12 mouse cellular contexts compared by ENCODE assay signal in the genomic region with DNA sequence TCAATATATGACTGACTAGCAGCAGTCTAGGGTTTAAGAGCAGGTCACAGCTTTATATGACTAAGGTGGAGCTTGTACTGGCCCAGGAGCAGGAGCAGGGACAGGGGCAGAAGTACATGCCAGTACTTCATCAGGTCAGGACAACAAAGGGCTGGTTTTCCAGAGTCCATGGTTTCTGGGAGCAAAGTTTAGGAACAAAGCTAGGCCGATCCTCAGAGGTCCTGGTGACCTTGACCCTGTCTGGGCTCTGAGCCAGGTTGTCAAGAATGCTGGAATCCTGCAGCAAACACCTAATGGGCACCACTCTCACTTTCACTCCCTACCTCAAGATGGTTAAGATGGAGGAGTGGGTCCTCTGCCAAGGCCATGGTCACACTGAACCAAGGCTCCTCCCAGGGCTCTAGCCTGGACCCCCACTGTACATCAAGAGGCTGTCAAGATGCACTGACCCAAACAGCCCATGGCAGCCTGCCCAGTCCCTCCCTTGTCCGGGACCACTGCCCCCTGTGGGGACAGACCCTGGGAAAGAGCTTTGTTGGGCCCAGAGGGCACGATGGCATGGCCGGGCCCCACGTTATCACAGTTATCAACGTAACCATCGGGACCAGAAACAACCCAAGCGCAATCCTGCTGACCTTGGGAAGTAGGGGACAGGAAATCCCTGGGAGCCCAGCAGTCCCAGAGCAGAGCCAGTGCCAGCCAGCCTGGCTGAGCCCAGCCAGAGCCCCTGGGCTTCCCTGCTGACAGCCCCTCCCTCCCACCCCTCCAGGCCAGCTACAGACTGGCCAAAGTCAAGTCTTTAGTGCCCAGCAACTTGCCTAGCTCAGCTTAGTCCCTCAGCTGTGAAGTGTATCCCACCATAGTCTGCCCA.
DNase-seq lines count a peak whose midpoint lies in the region; ATAC-seq and TF ChIP-seq lines count a peak whose summit lies in the region.
"Had no signal": no experiment of that assay in that cellular context is flagged by ENCODE, and none has a peak within 500 bp of the region (broad histone marks: within the 10 kb centered on the region; RNA-seq: fewer than 3 reads in every experiment).

No protein-coding gene starts in this region.

- TF ChIP-seq CTCF in heart, postnatal 0 days (IDR thresholded peaks at IDR 0.05; ENCODE audit: low read depth), result no peak
- no peak for TF ChIP-seq CTCF in intestine, postnatal 0 days (IDR thresholded peaks at IDR 0.05; ENCODE audit: low read depth)
- no peak for TF ChIP-seq CTCF in kidney, postnatal 0 days (IDR thresholded peaks at IDR 0.05; ENCODE audit: low read depth)
- TF ChIP-seq CTCF in liver, embryonic 14.5 days (IDR thresholded peaks at IDR 0.05; ENCODE audit: low read depth), result no peak

- H3K27ac ChIP-seq in heart, postnatal 0 days (ENCODE audit: low read depth), result peak overlapping the region; percentile 36; the same call in 1 of the 2 replicates
- no peak overlapping the region for H3K27ac ChIP-seq in intestine, postnatal 0 days (ENCODE audit: low read depth, low read length)
- H3K27ac ChIP-seq in kidney, postnatal 0 days, result no peak overlapping the region
- no peak overlapping the region for H3K27ac ChIP-seq in liver, embryonic 14.5 days
- H3K27ac ChIP-seq: limb, embryonic 13.5 days; midbrain, embryonic 12.5 days; neural tube, embryonic 12.5 days; stomach, embryonic 15.5 days had no signal

- no peak for DNase-seq in heart, postnatal 0 days (ENCODE audit: low spot score)
- DNase-seq in heart, adult 18-20 months, result no peak
- DNase-seq in kidney, postnatal 0 days (ENCODE audit: low spot score), result no peak
- peak in 2 of 3 experiments; percentile 24 to 40 for DNase-seq in liver, embryonic 14.5 days (ENCODE audit: low read depth in 3 of 3, low spot score in 3 of 3)
- DNase-seq in thymus, postnatal 25 days, result no peak
- DNase-seq in gastrocnemius, postnatal 4 days (ENCODE audit: low spot score in 2 of 2), result no peak

- no peaks in the 10 kb centered on the region for H3K9me3 ChIP-seq in heart, postnatal 0 days (replicated peaks; ENCODE audit: control insufficient read depth, low read length)
- H3K9me3 ChIP-seq in intestine, postnatal 0 days (ENCODE audit: control insufficient read depth), result no peaks in the 10 kb centered on the region
- no peaks in the 10 kb centered on the region for H3K9me3 ChIP-seq in kidney, postnatal 0 days (replicated peaks; ENCODE audit: low read length)
- no peaks in the 10 kb centered on the region for H3K9me3 ChIP-seq in liver, embryonic 14.5 days (ENCODE audit: control insufficient read depth, low read length)
- H3K9me3 ChIP-seq: limb, embryonic 13.5 days; midbrain, embryonic 12.5 days; neural tube, embryonic 12.5 days; stomach, embryonic 15.5 days had no signal

- TF ChIP-seq EP300 in heart, postnatal 0 days (IDR thresholded peaks at IDR 0.05; ENCODE audit: low read depth), result no peak
- TF ChIP-seq EP300 in liver, embryonic 14.5 days (IDR thresholded peaks at IDR 0.05; ENCODE audit: low read depth), result no peak

- no peak overlapping the region for H3K4me2 ChIP-seq in heart, postnatal 0 days (ENCODE audit: low read depth, low read length)
- H3K4me2 ChIP-seq in intestine, postnatal 0 days (replicated peaks; ENCODE audit: low read depth), result no peak overlapping the region
- H3K4me2 ChIP-seq in kidney, postnatal 0 days (ENCODE audit: low read length), result no peak overlapping the region
- no peak overlapping the region for H3K4me2 ChIP-seq in liver, embryonic 14.5 days (ENCODE audit: low read depth)
- H3K4me2 ChIP-seq: limb, embryonic 13.5 days; midbrain, embryonic 12.5 days; neural tube, embryonic 12.5 days; stomach, embryonic 15.5 days had no signal

- H3K36me3 ChIP-seq in heart, postnatal 0 days (replicated peaks; ENCODE audit: control insufficient read depth, insufficient read depth, low read length), result peaks cover 14% of the 10 kb centered on the region; the same call in 1 of the 2 replicates
- no peaks in the 10 kb centered on the region for H3K36me3 ChIP-seq in intestine, postnatal 0 days (ENCODE audit: control insufficient read depth, insufficient read depth)
- no peaks in the 10 kb centered on the region for H3K36me3 ChIP-seq in kidney, postnatal 0 days (ENCODE audit: insufficient read depth, low read length)
- no peaks in the 10 kb centered on the region for H3K36me3 ChIP-seq in liver, embryonic 14.5 days (replicated peaks; ENCODE audit: control insufficient read depth, insufficient read depth, low read depth)
- H3K36me3 ChIP-seq: limb, embryonic 13.5 days; midbrain, embryonic 12.5 days; neural tube, embryonic 12.5 days; stomach, embryonic 15.5 days had no signal

- H3K4me3 ChIP-seq in heart, postnatal 0 days (ENCODE audit: low read depth, low read length), result no peak overlapping the region
- no peak overlapping the region for H3K4me3 ChIP-seq in intestine, postnatal 0 days (ENCODE audit: low read depth, low read length)
- no peak overlapping the region for H3K4me3 ChIP-seq in kidney, postnatal 0 days (replicated peaks; ENCODE audit: low read depth, low read length)
- H3K4me3 ChIP-seq in liver, embryonic 14.5 days (ENCODE audit: insufficient read depth in 1 of 2, low read depth in 2 of 2, low read length in 2 of 2), result no peak overlapping the region
- H3K4me3 ChIP-seq: erythroblast, embryonic 14.5 days; limb, embryonic 13.5 days; midbrain, embryonic 12.5 days; neural tube, embryonic 12.5 days; stomach, embryonic 15.5 days had no signal

- peak; percentile 53 for ATAC-seq in heart, postnatal 0 days (ENCODE audit: insufficient read depth, low read depth)
- peak; percentile 23; the same call in 1 of the 2 replicates for ATAC-seq in intestine, postnatal 0 days
- ATAC-seq in kidney, postnatal 0 days (replicated peaks; ENCODE audit: low FRiP score, low read depth), result peak; percentile 59; the same call in 1 of the 2 replicates
- peak; percentile 47 for ATAC-seq in liver, embryonic 14.5 days (ENCODE audit: insufficient read depth)

- H3K27me3 ChIP-seq in heart, postnatal 0 days (ENCODE audit: control insufficient read depth, insufficient read depth, low read length), result no peaks in the 10 kb centered on the region
- H3K27me3 ChIP-seq in intestine, postnatal 0 days (replicated peaks; ENCODE audit: control insufficient read depth, insufficient read depth, low read length), result no peaks in the 10 kb centered on the region
- H3K27me3 ChIP-seq in kidney, postnatal 0 days (ENCODE audit: insufficient read depth, low read length), result no peaks in the 10 kb centered on the region
- no peaks in the 10 kb centered on the region for H3K27me3 ChIP-seq in liver, embryonic 14.5 days (ENCODE audit: control insufficient read depth, insufficient read depth, low read length)
- H3K27me3 ChIP-seq: limb, embryonic 13.5 days; neural tube, embryonic 12.5 days; stomach, embryonic 15.5 days had no signal

- peaks cover 31% of the 10 kb centered on the region for H3K4me1 ChIP-seq in heart, postnatal 0 days (ENCODE audit: control insufficient read depth, insufficient read depth)
- H3K4me1 ChIP-seq in intestine, postnatal 0 days (replicated peaks; ENCODE audit: control insufficient read depth, insufficient read depth, low read length), result 0 out of 2 replicates have a peak, but pooled peaks cover 7% of the 10 kb centered on the region
- H3K4me1 ChIP-seq in kidney, postnatal 0 days (replicated peaks; ENCODE audit: insufficient read depth, low read length), result peaks cover 3% of the 10 kb centered on the region; the same call in 1 of the 2 replicates
- peaks cover 0 to 16% of the 10 kb centered on the region in 2 experiments; a peak in 2 of 4 replicates for H3K4me1 ChIP-seq in liver, embryonic 14.5 days (replicated peaks; ENCODE audit: control insufficient read depth in 2 of 2, insufficient read depth in 2 of 2, low read length in 1 of 2)

- WGBS in heart, postnatal 0 days, result 21% methylated on average over 8 of the region's 8 CpGs
- 52% methylated on average over 8 of the region's 8 CpGs for WGBS in intestine, postnatal 0 days
- 39% methylated on average over 8 of the region's 8 CpGs for WGBS in kidney, postnatal 0 days
- WGBS in liver, embryonic 14.5 days (ENCODE audit: insufficient replicate concordance), result 61% methylated on average over 8 of the region's 8 CpGs

- H3K9ac ChIP-seq in heart, postnatal 0 days (replicated peaks; ENCODE audit: low read depth, low read length), result no peak overlapping the region
- H3K9ac ChIP-seq in intestine, postnatal 0 days (ENCODE audit: low read depth, low read length), result no peak overlapping the region
- no peak overlapping the region for H3K9ac ChIP-seq in kidney, postnatal 0 days (ENCODE audit: low read depth, low read length)
- no peak overlapping the region for H3K9ac ChIP-seq in liver, embryonic 14.5 days (replicated peaks)
- H3K9ac ChIP-seq: limb, embryonic 13.5 days; midbrain, embryonic 12.5 days; neural tube, embryonic 12.5 days; stomach, embryonic 15.5 days had no signal

Comparison
In these comparisons a context has a peak if more than half of its experiments do, and no peak if none do; other contexts are left out.
1. DNase-seq: peak in liver, embryonic 14.5 days (2 of 3); none in heart, postnatal 0 days (single experiment), heart, adult 18-20 months (0 of 2), kidney, postnatal 0 days (single experiment), thymus, postnatal 25 days (single experiment) and gastrocnemius, postnatal 4 days (0 of 2).
2. Peak in every context shown above with its lines, with median percentiles within 50 percentile points of each other: ATAC-seq.